ENCODE assay signal across 8 mouse cellular contexts in genomic region chr2:130664102-130664701, GRCm38 (mm10). TPM values are rescaled to one million over a fixed set of nuclear protein-coding genes. Genes with fewer than 3 reads are reported as not detected.
A peak's percentile ranks its signal among the peaks of the same experiment; 100 is the strongest.
DNase-seq lines count a peak whose midpoint lies in the region; ATAC-seq lines count a peak whose summit lies in the region.

Ddrgk1 (minus strand) TSS chr2:130664659.

- peak within 1 kb of the TSS; percentile 99 for H3K27ac ChIP-seq in intestine, embryonic 14.5 days (ENCODE audit: low read depth)

- H3K9ac ChIP-seq in intestine, embryonic 14.5 days (ENCODE audit: low read length): peak within 1 kb of the TSS; percentile 89

- intact Hi-C loops in left cerebral cortex, postnatal 14 days (cut with DNase I): loop anchor here (5.0 kb wide), 1 partner anchor 102 kb away; the partner anchor contains the start of gene Mrps26

- H3K4me3 ChIP-seq in intestine, embryonic 14.5 days (ENCODE audit: low read depth, low read length): peak within 1 kb of the TSS; percentile 66

- H3K4me2 ChIP-seq in intestine, embryonic 14.5 days (ENCODE audit: low read length): peak within 1 kb of the TSS; percentile 54

- ATAC-seq in intestine, embryonic 14.5 days (replicated peaks; ENCODE audit: low FRiP score, low TSS enrichment, low read depth): peak; percentile 97

- no peaks in the 10 kb centered on the region for H3K27me3 ChIP-seq in intestine, embryonic 14.5 days (replicated peaks; ENCODE audit: control insufficient read depth, insufficient read depth, low read length)

- peak; percentile 88 to 91 for DNase-seq in adrenal gland, adult 18-20 months (ENCODE audit: low spot score in 2 of 2)
- peak; percentile 97 for DNase-seq in embryo, embryonic 11 days
- DNase-seq in gastrocnemius, postnatal 25 days: peak; percentile 92
- peak; percentile 97 for DNase-seq in intestine, embryonic 14.5 days (ENCODE audit: low spot score)
- peak; percentile 94 to 98 for DNase-seq in left cerebral cortex, postnatal 14 days (ENCODE audit: low spot score in 2 of 2)
- peak; percentile 96 for DNase-seq in mesoderm, embryonic 11.5 days (ENCODE audit: low read depth, low spot score)
- peak; percentile 95 for DNase-seq in right cerebral cortex, postnatal 36 days (ENCODE audit: low spot score in 2 of 2)
- DNase-seq in yolk sac, embryonic 10.5 days (ENCODE audit: low spot score): peak; percentile 96

- H3K36me3 ChIP-seq in intestine, embryonic 14.5 days (ENCODE audit: control insufficient read depth, insufficient read depth, low read length): peaks cover 34% of the 10 kb centered on the region

- WGBS in intestine, embryonic 14.5 days: under 1% methylated on average over 40 of the region's 40 CpGs

- no peaks in the 10 kb centered on the region for H3K9me3 ChIP-seq in intestine, embryonic 14.5 days (ENCODE audit: control insufficient read depth, low read length)

- H3K4me1 ChIP-seq in intestine, embryonic 14.5 days (replicated peaks; ENCODE audit: control insufficient read depth, insufficient read depth, low read length): peaks cover 17% of the 10 kb centered on the region; the same call in 1 of the 2 replicates

RNA-seq across cellular contexts. Expression of gene Ddrgk1, which starts in this region (rescaled TPM):
- 100 to 1,000 TPM; 219 to 239 TPM for total RNA-seq in adrenal gland, adult 18-20 months (2021)
- 100 to 1,000 TPM in 1 of 2 experiments, 10 to 100 TPM in 1; 84.6 to 103 TPM for total RNA-seq in gastrocnemius, postnatal 25 days (2021)
- 67.9 and 68.1 TPM in 2 replicates for polyA plus RNA-seq in intestine, embryonic 14.5 days (2014; fragmentation: Nextera tagmentation; extraction: Ambion mirVana)
- total RNA-seq in left cerebral cortex, postnatal 14 days (2021): 10 to 100 TPM; 78.1 to 85.2 TPM

Comparison
In these comparisons a context has a peak if more than half of its experiments do, and no peak if none do; other contexts are left out.
1. Peak in every context shown above with its lines: DNase-seq, ATAC-seq, H3K4me3 ChIP-seq and H3K27ac ChIP-seq.